Mouse (Mus musculus): ENCODE data around the gene Ear6. TPM values are rescaled to one million over a fixed set of nuclear protein-coding genes. Genes with fewer than 3 reads are reported as not detected.
A peak's percentile ranks its signal among the peaks of the same experiment; 100 is the strongest.
"Not testable (repeated sequence)": the region's sequence is repeated elsewhere in the genome, so short reads cannot be mapped to it uniquely, and the experiment has no call there.

Ear6 gene
- polyA plus RNA-seq (2015; fragmentation: Nextera tagmentation; extraction: Ambion mirVana) = 0.80 and 1.6 TPM in 2 replicates

DNA sequence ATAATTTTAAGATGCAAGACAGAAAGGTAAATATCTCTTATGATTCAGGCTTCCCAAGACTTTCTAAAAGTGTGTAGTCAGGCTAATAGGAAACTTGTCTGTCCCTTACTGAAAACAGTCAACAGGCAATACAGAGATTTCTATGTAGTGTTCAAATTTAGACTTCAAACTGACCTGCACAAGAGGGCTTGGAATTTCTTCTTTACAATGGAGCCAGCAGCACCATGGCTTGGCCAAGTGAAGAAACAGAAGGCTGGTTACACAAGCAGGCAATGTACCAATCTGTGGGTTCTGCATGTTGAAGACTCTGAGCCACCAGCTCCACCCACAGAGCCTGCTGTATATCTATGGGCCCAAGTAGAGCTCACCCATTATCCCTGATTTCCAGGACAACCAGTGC lies at the start of gene Ear6:
TSS of gene Ear6 (plus strand) at position 301 of the 400 bp plus-strand sequence.
- ATAC-seq = no peak
- Histone ChIP-seq H3K36me3 (ENCODE audit: insufficient read depth, low read length) (no peaks in the 10 kb centered on the region), H3K4me2 (replicated peaks; ENCODE audit: low read depth, low read length) (no peak within 1 kb of the TSS), H3K4me1 (ENCODE audit: insufficient read depth, low read depth, low read length) (no peaks in the 10 kb centered on the region), H3K9ac (replicated peaks; ENCODE audit: low read depth) (no peak within 1 kb of the TSS), H3K9me3 (ENCODE audit: low read length) (no peaks in the 10 kb centered on the region), H3K4me3 (ENCODE audit: low read depth, low read length) (no peak within 1 kb of the TSS), H3K27ac (ENCODE audit: low read length) (no peak within 1 kb of the TSS), H3K27me3 (replicated peaks; ENCODE audit: insufficient read depth, low read length) (no peaks in the 10 kb centered on the region)
- DNase-seq (ENCODE audit: low spot score) = no peak
- no peak for TF ChIP-seq EP300 (IDR thresholded peaks at IDR 0.05)
- TF ChIP-seq CTCF (IDR thresholded peaks at IDR 0.05) = no peak

DNA sequence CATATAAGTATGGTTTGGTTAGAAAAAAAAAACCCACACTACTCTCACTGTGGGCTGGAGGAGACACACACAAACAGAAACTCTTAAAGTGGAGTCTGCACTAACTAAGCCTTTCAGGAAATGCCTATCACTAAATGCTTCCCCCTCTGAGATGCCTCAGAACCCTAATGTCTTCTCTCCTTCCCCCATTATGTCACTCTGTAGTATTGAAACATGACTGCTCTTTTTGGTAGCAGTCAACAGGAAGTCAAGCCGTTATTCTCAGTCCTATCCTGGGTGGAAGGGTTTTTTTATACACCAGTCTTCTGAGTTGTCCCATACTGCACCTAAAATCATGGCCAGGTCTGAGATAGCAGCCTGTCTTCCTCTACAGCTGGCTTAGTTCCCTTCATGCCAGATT lies 26.9 kb upstream of the Ear6 start:
- no peak for TF ChIP-seq EP300 (IDR thresholded peaks at IDR 0.05)
- TF ChIP-seq CTCF (IDR thresholded peaks at IDR 0.05) = no peak
- Histone ChIP-seq H3K27ac (ENCODE audit: low read length) (no peak overlapping the region), H3K27me3 (replicated peaks; ENCODE audit: insufficient read depth, low read length) (no peaks in the 10 kb centered on the region), H3K9me3 (ENCODE audit: low read length) (no peaks in the 10 kb centered on the region), H3K4me3 (ENCODE audit: low read depth, low read length) (no peak overlapping the region), H3K4me2 (replicated peaks; ENCODE audit: low read depth, low read length) (no peak overlapping the region), H3K9ac (replicated peaks; ENCODE audit: low read depth) (no peak overlapping the region), H3K36me3 (ENCODE audit: insufficient read depth, low read length) (no peaks in the 10 kb centered on the region), H3K4me1 (ENCODE audit: insufficient read depth, low read depth, low read length) (no peaks in the 10 kb centered on the region)
- 35% methylated on average over 1 of the region's 1 CpGs for WGBS
- ATAC-seq (no peak), DNase-seq (ENCODE audit: low spot score) (no peak)

DNA sequence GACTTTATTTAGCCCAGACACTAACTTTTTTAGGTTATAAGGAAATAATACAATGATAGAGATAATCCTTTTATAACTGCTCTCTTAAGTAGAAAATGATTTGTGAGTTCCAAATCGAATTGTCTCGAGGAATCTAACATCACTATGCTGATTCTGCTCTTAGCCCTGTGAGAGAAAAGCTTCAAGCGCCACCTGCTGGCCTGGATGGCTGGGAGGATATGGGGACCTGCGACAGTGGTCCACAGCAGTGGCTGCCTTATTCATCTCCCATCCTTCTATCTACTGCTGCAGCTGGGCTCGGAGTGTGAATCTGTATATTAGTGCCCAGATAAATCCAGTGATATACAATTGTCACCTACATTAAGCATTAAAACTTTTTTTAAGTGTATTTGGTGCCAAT lies 25.7 kb upstream of the Ear6 start:
- peak; percentile 4 for DNase-seq (ENCODE audit: low spot score)
- not testable (repeated sequence) for H3K4me3 ChIP-seq (ENCODE audit: low read depth, low read length); H3K9me3 ChIP-seq (ENCODE audit: low read length); ATAC-seq; H3K9ac ChIP-seq (replicated peaks; ENCODE audit: low read depth); H3K27ac ChIP-seq (ENCODE audit: low read length); H3K4me1 ChIP-seq (ENCODE audit: insufficient read depth, low read depth, low read length); H3K27me3 ChIP-seq (replicated peaks; ENCODE audit: insufficient read depth, low read length); H3K36me3 ChIP-seq (ENCODE audit: insufficient read depth, low read length); H3K4me2 ChIP-seq (replicated peaks; ENCODE audit: low read depth, low read length)
- 18% methylated on average over 5 of the region's 5 CpGs for WGBS
- TF ChIP-seq CTCF (IDR thresholded peaks at IDR 0.05) = peak; percentile 64

DNA sequence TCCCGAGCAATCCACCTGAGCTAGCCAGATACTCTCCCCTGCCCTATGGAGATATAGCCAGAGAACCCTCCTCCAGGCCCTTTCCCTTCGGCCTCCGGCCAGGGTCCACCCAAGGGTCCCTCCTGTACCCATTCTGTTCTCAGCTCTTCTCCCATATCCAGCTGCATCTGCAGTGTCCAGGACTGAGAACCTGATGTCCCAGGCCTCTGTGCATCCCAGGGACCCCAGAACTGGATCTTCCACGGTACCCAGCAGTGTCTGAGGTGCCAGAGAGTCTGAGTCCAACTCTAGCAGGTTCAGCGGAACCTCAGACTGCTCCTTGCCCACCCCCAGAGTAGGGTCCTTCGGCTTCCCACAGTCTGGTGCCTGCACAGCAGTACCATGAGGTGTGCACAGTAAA lies 24.3 kb upstream of the Ear6 start:
- no peaks in the 10 kb centered on the region for H3K9me3 ChIP-seq (ENCODE audit: low read length)
- no peak for TF ChIP-seq CTCF (IDR thresholded peaks at IDR 0.05)
- no peak for TF ChIP-seq EP300 (IDR thresholded peaks at IDR 0.05)
- no peak overlapping the region for H3K4me2 ChIP-seq (replicated peaks; ENCODE audit: low read depth, low read length)
- no peak overlapping the region for H3K27ac ChIP-seq (ENCODE audit: low read length)
- no peaks in the 10 kb centered on the region for H3K4me1 ChIP-seq (ENCODE audit: insufficient read depth, low read depth, low read length)
- H3K36me3 ChIP-seq (ENCODE audit: insufficient read depth, low read length) = no peaks in the 10 kb centered on the region
- H3K9ac ChIP-seq (replicated peaks; ENCODE audit: low read depth) = no peak overlapping the region
- no peak for ATAC-seq
- H3K4me3 ChIP-seq (ENCODE audit: low read depth, low read length) = no peak overlapping the region
- no peak for DNase-seq (ENCODE audit: low spot score)
- 68% methylated on average over 6 of the region's 6 CpGs for WGBS
- no peaks in the 10 kb centered on the region for H3K27me3 ChIP-seq (replicated peaks; ENCODE audit: insufficient read depth, low read length)

DNA sequence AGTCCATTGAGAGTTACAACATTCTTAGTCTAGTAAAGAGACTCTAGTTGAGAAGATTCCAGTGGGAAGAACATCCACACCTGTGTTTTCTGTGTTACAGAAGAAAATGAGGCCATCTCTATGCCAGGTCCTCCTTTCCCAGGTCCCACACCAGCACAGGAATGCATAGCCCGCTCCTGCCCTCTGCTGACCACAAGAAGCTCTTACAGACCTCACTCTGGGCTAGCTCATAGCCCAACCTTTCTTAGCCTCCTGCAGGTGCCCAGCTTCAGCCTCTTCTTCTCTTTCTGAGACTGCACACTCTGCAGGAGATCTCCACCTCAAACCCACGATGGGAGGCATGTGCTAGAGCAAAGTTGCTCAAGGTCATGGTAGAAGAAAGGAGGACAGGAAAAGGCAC lies 15.0 kb upstream of the Ear6 start:
- ATAC-seq = not testable (repeated sequence)

DNA sequence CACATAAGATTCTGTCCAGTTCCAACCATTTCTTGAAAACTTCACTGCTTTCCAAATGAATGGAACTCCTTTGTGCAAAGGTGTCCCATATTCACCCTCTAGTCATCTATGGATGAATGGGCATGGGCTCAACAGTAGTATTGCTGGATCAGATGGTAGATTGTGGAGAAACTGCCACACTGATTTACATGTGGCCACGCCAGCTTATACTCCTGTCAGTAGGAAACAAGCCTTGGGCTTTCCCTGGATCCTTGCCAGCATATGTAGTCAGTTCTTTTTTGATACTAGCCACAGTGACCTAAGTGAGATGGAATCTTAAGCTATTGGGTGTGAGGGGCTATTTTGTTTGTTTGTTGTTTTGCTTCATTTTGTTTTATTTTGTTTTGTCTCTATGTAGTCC lies 11.2 kb upstream of the Ear6 start:
- Histone ChIP-seq H3K4me1 (ENCODE audit: insufficient read depth, low read depth, low read length) (no peaks in the 10 kb centered on the region), H3K4me2 (replicated peaks; ENCODE audit: low read depth, low read length) (no peak overlapping the region), H3K27ac (ENCODE audit: low read length) (no peak overlapping the region), H3K27me3 (replicated peaks; ENCODE audit: insufficient read depth, low read length) (no peaks in the 10 kb centered on the region), H3K4me3 (ENCODE audit: low read depth, low read length) (no peak overlapping the region), H3K36me3 (ENCODE audit: insufficient read depth, low read length) (no peaks in the 10 kb centered on the region), H3K9ac (replicated peaks; ENCODE audit: low read depth) (no peak overlapping the region), H3K9me3 (ENCODE audit: low read length) (no peaks in the 10 kb centered on the region)
- 48% methylated on average over 1 of the region's 1 CpGs for WGBS
- DNase-seq (ENCODE audit: low spot score) (no peak), ATAC-seq (no peak)
- TF ChIP-seq CTCF (IDR thresholded peaks at IDR 0.05) = no peak
- TF ChIP-seq EP300 (IDR thresholded peaks at IDR 0.05) = no peak

More for the DNA sequence above, 15.0 kb upstream of the Ear6 start:
- not testable (repeated sequence) for H3K4me3 ChIP-seq (ENCODE audit: low read depth, low read length); DNase-seq (ENCODE audit: low spot score); H3K27me3 ChIP-seq (replicated peaks; ENCODE audit: insufficient read depth, low read length); H3K9me3 ChIP-seq (ENCODE audit: low read length); H3K4me2 ChIP-seq (replicated peaks; ENCODE audit: low read depth, low read length); H3K9ac ChIP-seq (replicated peaks; ENCODE audit: low read depth); H3K36me3 ChIP-seq (ENCODE audit: insufficient read depth, low read length); H3K4me1 ChIP-seq (ENCODE audit: insufficient read depth, low read depth, low read length); H3K27ac ChIP-seq (ENCODE audit: low read length)
- 33% methylated on average over 2 of the region's 2 CpGs for WGBS
- TF ChIP-seq CTCF (IDR thresholded peaks at IDR 0.05) = peak; percentile 29; the same call in 1 of the 2 replicates

DNA sequence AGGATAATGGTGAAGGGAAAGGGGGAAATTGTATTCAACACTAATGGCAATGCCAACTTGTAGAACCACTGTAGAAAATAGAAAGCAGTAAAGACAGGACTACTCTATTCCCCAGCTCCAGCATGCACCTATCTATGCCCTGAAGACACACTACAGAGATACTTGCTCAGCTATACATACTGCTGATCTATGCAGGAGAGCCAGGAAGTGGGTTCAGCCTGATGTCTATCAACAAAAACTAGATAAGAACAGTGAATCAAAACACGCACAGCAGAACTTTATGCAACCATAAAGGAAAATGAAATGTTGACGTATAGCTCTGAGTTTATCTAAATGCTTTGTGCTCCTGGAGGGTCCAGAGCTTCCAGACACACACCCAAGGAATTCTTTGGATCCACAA lies 10.7 kb upstream of the Ear6 start:
- H3K4me2 ChIP-seq (replicated peaks; ENCODE audit: low read depth, low read length) = no peak overlapping the region
- no peaks in the 10 kb centered on the region for H3K9me3 ChIP-seq (ENCODE audit: low read length)
- WGBS = 73% methylated on average over 2 of the region's 2 CpGs
- H3K27me3 ChIP-seq (replicated peaks; ENCODE audit: insufficient read depth, low read length) = no peaks in the 10 kb centered on the region
- TF ChIP-seq EP300 (IDR thresholded peaks at IDR 0.05) (no peak), CTCF (IDR thresholded peaks at IDR 0.05) (no peak)
- H3K4me1 ChIP-seq (ENCODE audit: insufficient read depth, low read depth, low read length) = no peaks in the 10 kb centered on the region
- ATAC-seq = no peak
- no peak for DNase-seq (ENCODE audit: low spot score)
- no peaks in the 10 kb centered on the region for H3K36me3 ChIP-seq (ENCODE audit: insufficient read depth, low read length)
- H3K27ac ChIP-seq (ENCODE audit: low read length) = no peak overlapping the region
- H3K9ac ChIP-seq (replicated peaks; ENCODE audit: low read depth) = no peak overlapping the region
- H3K4me3 ChIP-seq (ENCODE audit: low read depth, low read length) = no peak overlapping the region

All from lung, postnatal 0 days (tissue).